Mouse (Mus musculus) intestine, postnatal 0 days (tissue): ENCODE measurements around the gene Gm48551. TPM values are rescaled to one million over a fixed set of nuclear protein-coding genes. Genes with fewer than 3 reads are reported as not detected.

Experiments
- ATAC-seq: fragments of 200-750 bp; cut with Nextera tagmentation; 2 replicates; pipeline ENCODE4 v1.8.0; 2017; ENCODE audit warnings: mild to moderate bottlenecking, moderate TSS enrichment, moderate library complexity
- H3K27ac ChIP-seq: fragments of 300-500 bp; sonication (generic); 2 replicates; pipeline ENCODE4 v1.5.1; 2014; ENCODE audit warnings: mild to moderate bottlenecking, low read depth, low read length, moderate library complexity
- H3K27me3 ChIP-seq: fragments of 300-500 bp; sonication (generic); replicated peaks from 2 replicates; pipeline ENCODE4 v1.6.1; 2014; ENCODE audit warnings: low read length, mixed read lengths; ENCODE audit not compliant: control insufficient read depth, insufficient read depth
- H3K36me3 ChIP-seq: fragments of 300-500 bp; sonication (generic); 2 replicates; pipeline ENCODE4 v1.6.1; 2014; ENCODE audit warnings: mild to moderate bottlenecking, moderate library complexity; ENCODE audit not compliant: control insufficient read depth, insufficient read depth
- H3K4me1 ChIP-seq: fragments of 300-500 bp; sonication (generic); replicated peaks from 2 replicates; pipeline ENCODE4 v1.6.1; 2014; ENCODE audit warnings: antibody characterized with exemption, low read length, mixed read lengths; ENCODE audit not compliant: control insufficient read depth, insufficient read depth
- H3K4me2 ChIP-seq: fragments of 300-500 bp; sonication (generic); replicated peaks from 2 replicates; pipeline ENCODE4 v1.6.1; 2014; ENCODE audit warnings: low read depth, mild to moderate bottlenecking, moderate library complexity
- H3K4me3 ChIP-seq: fragments of 300-500 bp; sonication (generic); 2 replicates; pipeline ENCODE4 v1.5.1; 2014; ENCODE audit warnings: low read depth, low read length
- H3K9ac ChIP-seq: fragments of 300-500 bp; sonication (generic); 2 replicates; pipeline ENCODE4 v1.6.1; 2014; ENCODE audit warnings: mild to moderate bottlenecking, low read depth, low read length
- H3K9me3 ChIP-seq: fragments of 300-500 bp; sonication (generic); 2 replicates; pipeline ENCODE4 v1.6.1; 2016; ENCODE audit warnings: mixed run types; ENCODE audit not compliant: control insufficient read depth
- CTCF ChIP-seq: sonication (generic); IDR thresholded peaks from 2 replicates; pipeline ENCODE4 v1.5.1; 2016; ENCODE audit warnings: low read depth, mild to moderate bottlenecking, control low read depth, antibody characterized with exemption, moderate library complexity
- WGBS: fragments of 180-500 bp; shearing (Covaris S2); extraction: QIAGEN DNeasy Blood & Tissue Kit; methylation state at CpG from one replicate; pipeline ENCODE4 v1.1.7; 2014; 5-methylcytosine and 5-hydroxymethylcytosine counted together
- polyA plus RNA-seq: library from polyadenylated mRNA; unstranded; fragments of >200 nt; fragmentation: Nextera tagmentation; extraction: Ambion mirVana; gene quantifications from 2 replicates; pipeline ENCODE4 v1.2.1, GENCODE M21; 2015

Gm48551 gene
- polyA plus RNA-seq, 1 experiment from 2014 or later: 0.76 TPM

DNA sequence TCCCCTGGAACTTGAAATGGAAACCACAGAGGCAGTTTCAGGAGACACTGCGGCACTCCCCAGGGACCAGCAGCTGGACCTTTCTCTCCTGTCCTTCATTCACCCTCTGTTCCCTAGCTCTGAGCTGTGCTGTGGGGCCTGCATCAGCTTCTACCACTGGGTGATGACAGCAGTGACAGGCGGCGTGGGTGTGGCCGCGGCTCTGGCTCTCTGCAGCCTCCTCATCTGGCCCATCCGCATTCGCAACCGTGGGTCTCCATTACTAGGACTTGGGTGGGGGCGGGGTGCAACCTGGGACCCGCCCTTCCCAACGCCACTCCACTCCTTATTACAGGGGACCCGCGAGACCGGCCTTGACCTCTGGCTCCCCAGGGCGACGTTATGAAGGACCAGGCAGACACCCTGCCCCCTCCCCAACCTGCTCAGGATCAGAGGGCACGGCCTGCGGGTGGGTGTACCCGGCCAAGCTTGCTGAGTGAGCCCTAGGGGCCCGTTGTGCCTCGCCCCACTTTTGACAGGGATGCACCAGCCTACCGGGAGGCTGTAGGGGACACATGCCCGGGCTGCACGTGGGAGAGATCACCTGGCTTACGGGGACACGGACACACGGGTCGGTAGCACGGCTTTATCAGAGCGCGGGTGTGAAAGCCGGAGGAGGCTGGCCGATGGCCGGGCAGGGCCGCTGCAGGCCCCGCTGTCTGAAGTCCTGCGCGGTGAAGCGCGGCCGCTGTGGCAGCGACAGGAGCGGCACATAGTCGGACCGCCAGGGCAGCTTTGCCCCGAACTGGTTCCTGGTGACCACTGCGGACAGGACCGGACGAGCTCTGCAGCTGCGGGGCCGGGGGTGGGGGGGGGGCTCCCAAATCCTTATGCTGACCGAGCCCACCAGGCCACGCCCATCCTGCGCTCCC is 20.6 kb upstream of the Gm48551 start:
- WGBS: 23% methylated on average over 54 of the region's 54 CpGs
- Histone ChIP-seq H3K4me1 (peaks cover 35% of the 10 kb centered on the region), H3K4me3 (peak overlapping the region; percentile 16; the same call in 1 of the 2 replicates), H3K27me3 (no peaks in the 10 kb centered on the region), H3K9me3 (no peaks in the 10 kb centered on the region), H3K4me2 (peak overlapping the region; percentile 57), H3K36me3 (peaks cover 44% of the 10 kb centered on the region), H3K9ac (no peak overlapping the region; the same call in 1 of the 2 replicates), H3K27ac (no peak overlapping the region)
- ATAC-seq: no peak
- TF ChIP-seq CTCF: no peak

DNA sequence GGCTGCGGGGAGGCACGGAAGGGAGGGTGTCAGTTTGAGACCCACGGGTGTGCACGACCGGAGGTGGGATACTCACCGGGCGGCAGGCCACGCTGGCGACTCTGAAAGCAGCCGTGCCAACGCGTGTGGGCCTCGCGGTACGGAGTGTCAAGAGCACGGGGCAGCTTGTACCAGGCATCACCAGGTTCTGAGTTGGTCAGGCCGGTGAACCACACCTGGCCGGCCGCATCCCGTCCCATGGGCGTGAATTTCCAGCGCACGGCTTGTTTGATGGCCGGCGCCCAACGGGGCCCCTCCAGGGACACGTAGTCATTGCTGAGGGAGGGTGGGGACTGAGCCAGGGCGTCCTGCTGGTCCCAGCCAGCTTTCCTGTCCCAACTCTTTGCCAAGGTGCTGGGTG is 19.6 kb upstream of the Gm48551 start:
- no peaks in the 10 kb centered on the region for H3K27me3 ChIP-seq
- H3K4me3 ChIP-seq: peak overlapping the region; percentile 16; the same call in 1 of the 2 replicates
- 18% methylated on average over 28 of the region's 28 CpGs for WGBS
- H3K27ac ChIP-seq: no peak overlapping the region
- H3K4me1 ChIP-seq: peaks cover 34% of the 10 kb centered on the region
- no peak for TF ChIP-seq CTCF
- ATAC-seq: no peak
- peak overlapping the region; percentile 57 for H3K4me2 ChIP-seq
- no peaks in the 10 kb centered on the region for H3K9me3 ChIP-seq
- H3K36me3 ChIP-seq: peaks cover 54% of the 10 kb centered on the region
- H3K9ac ChIP-seq: no peak overlapping the region

DNA sequence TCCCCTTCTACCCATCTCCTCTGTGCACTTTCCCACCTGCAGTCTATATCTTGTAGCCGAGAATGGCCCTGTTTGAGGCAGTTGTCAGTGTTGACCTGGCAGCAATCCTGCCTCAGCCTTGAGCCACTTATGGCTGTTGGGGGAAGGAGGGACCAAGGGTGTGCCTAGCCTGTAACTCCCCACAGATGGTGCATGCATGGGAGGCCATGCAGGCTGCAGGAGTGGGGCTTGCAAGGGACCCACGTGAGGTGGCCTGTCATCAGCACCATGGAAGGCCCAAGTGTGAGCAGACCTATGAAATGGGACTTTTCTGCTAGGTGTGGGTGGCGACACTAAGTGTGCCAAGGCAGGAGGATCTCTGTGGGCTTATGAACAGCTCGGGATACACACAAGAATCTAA is 19.2 kb upstream of the Gm48551 start:
- TF ChIP-seq CTCF: no peak
- peaks cover 34% of the 10 kb centered on the region for H3K4me1 ChIP-seq
- H3K4me3 ChIP-seq: no peak overlapping the region
- H3K27ac ChIP-seq: 0 out of 2 replicates have a peak overlapping the region, but pooled peaks have one; percentile 47
- no peak for ATAC-seq
- H3K4me2 ChIP-seq: peak overlapping the region; percentile 57
- no peaks in the 10 kb centered on the region for H3K27me3 ChIP-seq
- H3K9me3 ChIP-seq: no peaks in the 10 kb centered on the region
- H3K36me3 ChIP-seq: peaks cover 58% of the 10 kb centered on the region
- WGBS: 26% methylated on average over 4 of the region's 4 CpGs
- no peak overlapping the region for H3K9ac ChIP-seq

DNA sequence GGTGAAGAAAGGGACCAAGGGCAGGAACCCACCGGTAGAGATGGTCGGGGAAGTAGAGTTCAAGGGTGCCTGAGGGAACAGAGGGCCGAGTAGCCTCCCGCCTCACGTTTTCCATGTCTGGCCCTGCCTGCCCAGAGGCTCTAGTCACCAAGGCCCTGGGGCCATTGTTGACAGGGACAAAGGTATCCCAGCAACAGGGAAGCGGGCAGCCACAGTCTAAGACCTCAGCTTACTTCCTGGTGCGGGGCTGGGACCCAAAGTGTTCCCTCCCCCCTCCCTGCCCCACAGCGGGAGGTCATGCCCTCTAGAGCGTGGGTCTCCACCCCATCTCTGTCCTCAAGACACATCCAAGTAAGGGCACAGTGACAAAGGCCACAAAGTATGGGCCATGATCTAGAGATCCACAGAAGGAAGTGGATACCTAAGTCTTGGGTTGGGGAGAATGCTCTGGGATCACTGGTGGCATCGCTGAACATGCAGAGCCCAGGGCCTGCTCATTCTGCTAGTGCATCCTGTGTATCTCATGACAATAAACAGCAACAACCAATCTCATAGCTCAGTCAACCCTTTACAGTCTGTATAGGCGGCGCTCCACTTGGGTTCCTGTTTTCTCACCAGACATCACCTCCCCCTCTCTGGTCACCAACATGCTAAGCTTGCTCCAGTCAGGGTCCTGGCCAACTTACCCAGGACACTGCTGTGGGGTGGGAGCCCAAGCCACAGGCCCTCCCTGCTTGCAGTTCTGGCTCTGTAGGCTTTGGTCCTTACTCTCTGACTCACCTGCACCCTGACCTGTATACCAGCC is 18.4 kb upstream of the Gm48551 start, which contains the start of gene 4930404N11Rik:
Gene 4930404N11Rik (minus strand): TSS at position 145 of the 805 bp plus-strand sequence.
- peak; percentile 12; the same call in 1 of the 2 replicates for ATAC-seq
- Histone ChIP-seq H3K27me3 (no peaks in the 10 kb centered on the region), H3K4me3 (peak within 1 kb of the TSS; percentile 16; the same call in 1 of the 2 replicates), H3K4me1 (peaks cover 34% of the 10 kb centered on the region), H3K9me3 (no peaks in the 10 kb centered on the region), H3K36me3 (peaks cover 66% of the 10 kb centered on the region), H3K9ac (no peak within 1 kb of the TSS), H3K4me2 (peak within 1 kb of the TSS; percentile 57), H3K27ac (peak within 1 kb of the TSS; percentile 47)
- no peak for TF ChIP-seq CTCF
- WGBS: 31% methylated on average over 12 of the region's 12 CpGs

DNA sequence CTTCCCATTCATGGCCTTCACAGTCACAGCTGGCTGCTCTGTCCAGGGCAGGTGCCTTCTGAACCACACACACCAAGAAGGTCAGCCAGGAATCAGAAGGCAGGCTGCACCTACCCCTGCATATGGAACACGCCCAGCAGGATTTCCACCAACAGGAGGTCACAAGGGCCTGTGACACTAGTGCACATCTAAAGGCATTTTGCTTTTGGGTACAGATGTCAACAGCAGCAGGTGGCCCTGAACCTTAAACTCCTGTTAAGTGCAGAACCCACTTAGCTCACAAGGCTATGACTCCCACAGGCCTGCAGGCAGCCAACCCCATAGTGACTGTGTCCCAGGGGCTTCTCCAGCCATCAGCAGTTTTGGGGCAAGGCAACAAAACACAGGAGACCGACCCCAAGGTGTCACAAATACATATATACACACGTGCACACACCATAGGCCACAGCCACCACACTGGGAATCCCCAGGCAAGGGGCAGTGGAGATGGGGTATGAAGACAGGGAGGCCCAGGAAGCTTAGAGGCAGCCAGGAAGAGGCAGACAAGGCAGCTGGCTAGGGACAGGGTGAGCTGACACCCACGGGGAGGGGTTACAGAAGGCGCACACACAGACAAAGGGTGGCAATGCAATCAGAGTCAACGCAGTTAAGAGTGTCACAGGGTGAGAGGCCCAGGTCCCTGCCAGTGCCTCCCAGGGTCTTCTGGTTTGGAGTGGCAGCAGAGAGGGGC is 17.6 kb upstream of the Gm48551 start:
- H3K27me3 ChIP-seq: no peaks in the 10 kb centered on the region
- H3K27ac ChIP-seq: peak overlapping the region; percentile 47; the same call in 1 of the 2 replicates
- H3K4me1 ChIP-seq: peaks cover 34% of the 10 kb centered on the region
- peaks cover 70% of the 10 kb centered on the region for H3K36me3 ChIP-seq
- no peak for TF ChIP-seq CTCF
- WGBS: 55% methylated on average over 6 of the region's 6 CpGs
- no peak overlapping the region for H3K4me3 ChIP-seq
- H3K9me3 ChIP-seq: no peaks in the 10 kb centered on the region
- no peak overlapping the region for H3K4me2 ChIP-seq
- H3K9ac ChIP-seq: no peak overlapping the region
- peak; percentile 9 for ATAC-seq
